Mouse (Mus musculus) heart, embryonic 13.5 days (tissue): ENCODE data around the gene Krt12. TPM values are rescaled to one million over a fixed set of nuclear protein-coding genes. Genes with fewer than 3 reads are reported as not detected.

Experiments used
- ATAC-seq: fragments of 200-750 bp; cut with Nextera tagmentation; 2 replicates; pipeline ENCODE4 v1.8.0; 2017; ENCODE audit warnings: moderate TSS enrichment; ENCODE audit not compliant: insufficient number of reproducible peaks, low FRiP score, low TSS enrichment; ENCODE audit errors: extremely low read depth
- H3K27ac ChIP-seq: fragments of 300-500 bp; sonication (generic); replicated peaks from 2 replicates; pipeline ENCODE4 v1.5.1; 2015; ENCODE audit warnings: moderate library complexity, mild to moderate bottlenecking, inconsistent platforms
- H3K27me3 ChIP-seq: fragments of 300-500 bp; sonication (generic); replicated peaks from 2 replicates; pipeline ENCODE4 v1.6.1; 2015; ENCODE audit warnings: mild to moderate bottlenecking, inconsistent platforms
- H3K36me3 ChIP-seq: fragments of 300-500 bp; sonication (generic); 2 replicates; pipeline ENCODE4 v1.6.1; 2015; ENCODE audit warnings: mild to moderate bottlenecking, inconsistent platforms
- H3K4me1 ChIP-seq: fragments of 300-500 bp; sonication (generic); 2 replicates; pipeline ENCODE4 v1.6.1; 2015; ENCODE audit warnings: inconsistent platforms
- H3K4me2 ChIP-seq: fragments of 300-500 bp; sonication (generic); 2 replicates; pipeline ENCODE4 v1.6.1; 2015; ENCODE audit warnings: inconsistent platforms, mild to moderate bottlenecking, moderate library complexity
- H3K4me3 ChIP-seq: fragments of 300-500 bp; sonication (generic); 2 replicates; pipeline ENCODE4 v1.5.1; 2015; ENCODE audit warnings: moderate library complexity, mild to moderate bottlenecking, inconsistent platforms
- H3K9ac ChIP-seq: fragments of 300-500 bp; sonication (generic); 2 replicates; pipeline ENCODE4 v1.6.1; 2015; ENCODE audit warnings: inconsistent platforms, mild to moderate bottlenecking, moderate library complexity
- H3K9me3 ChIP-seq: fragments of 300-500 bp; sonication (generic); 2 replicates; pipeline ENCODE4 v1.6.1; 2016; ENCODE audit warnings: inconsistent platforms
- WGBS: fragments of 180-500 bp; shearing (Covaris S2); methylation state at CpG from one replicate; pipeline ENCODE4 v1.1.7; 2015; ENCODE audit warnings: mixed read lengths; 5-methylcytosine and 5-hydroxymethylcytosine counted together
- polyA plus RNA-seq: library from polyadenylated mRNA; unstranded; fragments of >200 nt; fragmentation: Nextera tagmentation; extraction: Ambion mirVana; gene quantifications from 2 replicates; pipeline ENCODE4 v1.2.1, GENCODE M21; 2015

The Krt12 gene
- not detected in 2 replicates for polyA plus RNA-seq

GRCm38 (mm10) chr11:99422159-99422558 lies at the start of gene Krt12:
Gene Krt12, minus strand, starts transcription at chr11:99422259.
- H3K4me2 ChIP-seq = no peak within 1 kb of the TSS
- no peak within 1 kb of the TSS for H3K27ac ChIP-seq
- WGBS = 71% methylated on average over 10 of the region's 10 CpGs
- no peak within 1 kb of the TSS for H3K4me3 ChIP-seq
- no peaks in the 10 kb centered on the region for H3K4me1 ChIP-seq
- H3K9me3 ChIP-seq = no peaks in the 10 kb centered on the region
- H3K9ac ChIP-seq = no peak within 1 kb of the TSS
- H3K27me3 ChIP-seq = peaks cover 31% of the 10 kb centered on the region
- no peak for ATAC-seq
- H3K36me3 ChIP-seq = no peaks in the 10 kb centered on the region

GRCm38 (mm10) chr11:99469228-99469627 lies 47.2 kb upstream of the Krt12 start:
- H3K4me3 ChIP-seq = no peak overlapping the region
- H3K4me1 ChIP-seq = no peaks in the 10 kb centered on the region; the same call in 1 of the 2 replicates
- no peak overlapping the region for H3K27ac ChIP-seq
- H3K36me3 ChIP-seq = no peaks in the 10 kb centered on the region
- ATAC-seq = no peak
- H3K4me2 ChIP-seq = no peak overlapping the region
- H3K9ac ChIP-seq = no peak overlapping the region
- no peaks in the 10 kb centered on the region for H3K9me3 ChIP-seq
- 56% methylated on average over 4 of the region's 4 CpGs for WGBS
- no peaks in the 10 kb centered on the region for H3K27me3 ChIP-seq

- Histone ChIP-seq H3K27ac (no peak overlapping the region), H3K27me3 (peaks cover 4% of the 10 kb centered on the region; the same call in 1 of the 2 replicates)
Observed at GRCm38 (mm10) chr11:99468566-99468965, 46.5 kb upstream of the Krt12 start.

GRCm38 (mm10) chr11:99466316-99466715 lies 44.3 kb upstream of the Krt12 start:
- 21% methylated on average over 7 of the region's 7 CpGs for WGBS
- Histone ChIP-seq H3K27ac (no peak overlapping the region), H3K4me1 (no peaks in the 10 kb centered on the region; the same call in 1 of the 2 replicates), H3K36me3 (no peaks in the 10 kb centered on the region), H3K9me3 (no peaks in the 10 kb centered on the region), H3K4me2 (no peak overlapping the region), H3K27me3 (peaks cover 17% of the 10 kb centered on the region; the same call in 1 of the 2 replicates), H3K9ac (no peak overlapping the region), H3K4me3 (no peak overlapping the region)
- ATAC-seq = no peak

More at GRCm38 (mm10) chr11:99468566-99468965, 46.5 kb upstream of the Krt12 start:
- WGBS = 74% methylated on average over 11 of the region's 11 CpGs
- H3K4me2 ChIP-seq = no peak overlapping the region
- no peak overlapping the region for H3K4me3 ChIP-seq
- ATAC-seq = no peak
- no peak overlapping the region for H3K9ac ChIP-seq
- no peaks in the 10 kb centered on the region for H3K9me3 ChIP-seq
- H3K36me3 ChIP-seq = no peaks in the 10 kb centered on the region
- H3K4me1 ChIP-seq = no peaks in the 10 kb centered on the region; the same call in 1 of the 2 replicates

- Histone ChIP-seq H3K4me3 (no peak overlapping the region), H3K9me3 (no peaks in the 10 kb centered on the region), H3K4me1 (no peaks in the 10 kb centered on the region; the same call in 1 of the 2 replicates), H3K4me2 (no peak overlapping the region), H3K27me3 (peaks cover 17% of the 10 kb centered on the region; the same call in 1 of the 2 replicates), H3K27ac (no peak overlapping the region), H3K9ac (no peak overlapping the region), H3K36me3 (no peaks in the 10 kb centered on the region)
- ATAC-seq = no peak
- WGBS = 6% methylated on average over 5 of the region's 5 CpGs
Observed at GRCm38 (mm10) chr11:99464836-99465235, 42.8 kb upstream of the Krt12 start.

- Histone ChIP-seq H3K9me3 (no peaks in the 10 kb centered on the region), H3K27ac (no peak overlapping the region), H3K4me2 (no peak overlapping the region), H3K36me3 (no peaks in the 10 kb centered on the region), H3K4me3 (no peak overlapping the region), H3K9ac (no peak overlapping the region), H3K4me1 (no peaks in the 10 kb centered on the region; the same call in 1 of the 2 replicates), H3K27me3 (peaks cover 23% of the 10 kb centered on the region)
- no peak for ATAC-seq
- WGBS = 9% methylated on average over 8 of the region's 8 CpGs
Observed at GRCm38 (mm10) chr11:99463155-99463554, 41.1 kb upstream of the Krt12 start.

GRCm38 (mm10) chr11:99461736-99462135 lies 39.7 kb upstream of the Krt12 start:
- H3K27me3 ChIP-seq = peaks cover 23% of the 10 kb centered on the region
- no peaks in the 10 kb centered on the region; the same call in 1 of the 2 replicates for H3K4me1 ChIP-seq
- H3K9me3 ChIP-seq = no peaks in the 10 kb centered on the region
- WGBS = 75% methylated on average over 7 of the region's 7 CpGs
- H3K4me2 ChIP-seq = no peak overlapping the region
- ATAC-seq = no peak
- no peak overlapping the region for H3K9ac ChIP-seq
- no peak overlapping the region for H3K27ac ChIP-seq
- H3K36me3 ChIP-seq = no peaks in the 10 kb centered on the region
- no peak overlapping the region for H3K4me3 ChIP-seq

GRCm38 (mm10) chr11:99458887-99459286 lies 36.8 kb upstream of the Krt12 start:
- peaks cover 21% of the 10 kb centered on the region for H3K27me3 ChIP-seq

GRCm38 (mm10) chr11:99454759-99455158 lies 32.7 kb upstream of the Krt12 start:
- 79% methylated on average over 10 of the region's 10 CpGs for WGBS
- ATAC-seq = no peak
- no peak overlapping the region for H3K4me2 ChIP-seq

More at GRCm38 (mm10) chr11:99458887-99459286, 36.8 kb upstream of the Krt12 start:
- Histone ChIP-seq H3K27ac (no peak overlapping the region), H3K36me3 (no peaks in the 10 kb centered on the region), H3K9ac (no peak overlapping the region), H3K9me3 (no peaks in the 10 kb centered on the region), H3K4me3 (no peak overlapping the region), H3K4me1 (no peaks in the 10 kb centered on the region), H3K4me2 (no peak overlapping the region)
- 52% methylated on average over 7 of the region's 7 CpGs for WGBS
- ATAC-seq = no peak

GRCm38 (mm10) chr11:99454044-99454443 lies 32.0 kb upstream of the Krt12 start:
- WGBS = 71% methylated on average over 4 of the region's 4 CpGs
- Histone ChIP-seq H3K9ac (no peak overlapping the region), H3K27me3 (peaks cover 3% of the 10 kb centered on the region; the same call in 1 of the 2 replicates), H3K4me3 (no peak overlapping the region), H3K9me3 (no peaks in the 10 kb centered on the region), H3K4me2 (no peak overlapping the region), H3K4me1 (no peaks in the 10 kb centered on the region), H3K27ac (no peak overlapping the region), H3K36me3 (no peaks in the 10 kb centered on the region)
- ATAC-seq = no peak

More at GRCm38 (mm10) chr11:99454759-99455158, 32.7 kb upstream of the Krt12 start:
- H3K9me3 ChIP-seq = no peaks in the 10 kb centered on the region
- no peak overlapping the region for H3K9ac ChIP-seq
- H3K4me1 ChIP-seq = no peaks in the 10 kb centered on the region
- peaks cover 6% of the 10 kb centered on the region; the same call in 1 of the 2 replicates for H3K27me3 ChIP-seq
- H3K4me3 ChIP-seq = no peak overlapping the region
- H3K36me3 ChIP-seq = no peaks in the 10 kb centered on the region
- H3K27ac ChIP-seq = no peak overlapping the region

- Histone ChIP-seq H3K4me2 (no peak overlapping the region), H3K9me3 (no peaks in the 10 kb centered on the region), H3K27me3 (no peaks in the 10 kb centered on the region; the same call in 1 of the 2 replicates), H3K4me1 (no peaks in the 10 kb centered on the region), H3K9ac (no peak overlapping the region), H3K4me3 (no peak overlapping the region), H3K27ac (no peak overlapping the region), H3K36me3 (no peaks in the 10 kb centered on the region)
- WGBS = 37% methylated on average over 2 of the region's 2 CpGs
- ATAC-seq = no peak
Observed at GRCm38 (mm10) chr11:99448769-99449168, 26.7 kb upstream of the Krt12 start.

- Histone ChIP-seq H3K27ac (no peak overlapping the region), H3K9ac (no peak overlapping the region), H3K36me3 (no peaks in the 10 kb centered on the region), H3K4me1 (peaks cover 8% of the 10 kb centered on the region), H3K4me3 (no peak overlapping the region), H3K4me2 (no peak overlapping the region), H3K9me3 (no peaks in the 10 kb centered on the region), H3K27me3 (no peaks in the 10 kb centered on the region)
- no peak for ATAC-seq
- 57% methylated on average over 8 of the region's 8 CpGs for WGBS
Observed at GRCm38 (mm10) chr11:99441220-99441619, 19.2 kb upstream of the Krt12 start.
